Comparison of ENCODE assay signal across 12 mouse cellular contexts in genomic region chr19:7089842-7090251, GRCm38 (mm10). TPM values are rescaled to one million over a fixed set of nuclear protein-coding genes. Genes with fewer than 3 reads are reported as not detected.
DNase-seq lines count a peak whose midpoint lies in the region; ATAC-seq and TF ChIP-seq lines count a peak whose summit lies in the region.
"Had no signal": no experiment of that assay in that cellular context is flagged by ENCODE, and none has a peak within 500 bp of the region (broad histone marks: within the 10 kb centered on the region; RNA-seq: fewer than 3 reads in every experiment).

No protein-coding gene starts in this region.

- intact Hi-C loops in heart, postnatal 25 days (cut with DNase I): no loop called here

- peaks cover 3 to 11% of the 10 kb centered on the region in 2 experiments; a peak in 2 of 4 replicates for H3K4me1 ChIP-seq in heart, embryonic 14.5 days (ENCODE audit: control insufficient read depth in 2 of 2, insufficient read depth in 2 of 2, low read length in 2 of 2)
- H3K4me1 ChIP-seq in neural tube, embryonic 15.5 days: peaks cover 69% of the 10 kb centered on the region
- 0 out of 2 replicates have a peak, but pooled peaks cover 2% of the 10 kb centered on the region for H3K4me1 ChIP-seq in liver, postnatal 0 days (ENCODE audit: insufficient read depth)

- no peak overlapping the region for H3K4me2 ChIP-seq in heart, embryonic 14.5 days (ENCODE audit: low read length)
- H3K4me2 ChIP-seq in neural tube, embryonic 15.5 days: no peak overlapping the region
- no peak overlapping the region for H3K4me2 ChIP-seq in liver, postnatal 0 days (ENCODE audit: low read depth, low read length)
- H3K4me2 ChIP-seq: limb, embryonic 15.5 days had no signal

- no peaks in the 10 kb centered on the region for H3K9me3 ChIP-seq in heart, embryonic 14.5 days (ENCODE audit: control insufficient read depth, low read length)
- no peaks in the 10 kb centered on the region for H3K9me3 ChIP-seq in neural tube, embryonic 15.5 days (replicated peaks)
- no peaks in the 10 kb centered on the region for H3K9me3 ChIP-seq in liver, postnatal 0 days (ENCODE audit: low read length)
- H3K9me3 ChIP-seq: limb, embryonic 15.5 days had no signal

- H3K9ac ChIP-seq in heart, embryonic 14.5 days (ENCODE audit: low read length): no peak overlapping the region
- no peak overlapping the region for H3K9ac ChIP-seq in neural tube, embryonic 15.5 days (replicated peaks)
- H3K9ac ChIP-seq in liver, postnatal 0 days (replicated peaks): no peak overlapping the region
- H3K9ac ChIP-seq: limb, embryonic 15.5 days had no signal

- peak; percentile 40; the same call in 1 of the 2 replicates for ATAC-seq in heart, embryonic 14.5 days (ENCODE audit: insufficient number of reproducible peaks, insufficient read depth, low FRiP score, low read depth)
- ATAC-seq in neural tube, embryonic 15.5 days (ENCODE audit: low FRiP score): no peak
- ATAC-seq in liver, postnatal 0 days: peak; percentile 79
- ATAC-seq: Patski had no signal

- TF ChIP-seq CTCF in liver, postnatal 0 days (IDR thresholded peaks at IDR 0.05; ENCODE audit: low read depth): no peak

- peak; percentile 65; the same call in 1 of the 2 replicates for TF ChIP-seq EP300 in liver, postnatal 0 days (IDR thresholded peaks at IDR 0.05; ENCODE audit: low read depth)

- 54% methylated on average over 7 of the region's 7 CpGs for WGBS in heart, embryonic 14.5 days
- 41% methylated on average over 7 of the region's 7 CpGs for WGBS in neural tube, embryonic 15.5 days
- 49% methylated on average over 7 of the region's 7 CpGs for WGBS in liver, postnatal 0 days (ENCODE audit: insufficient replicate concordance)

- no peak for DNase-seq in heart, postnatal 25 days (ENCODE audit: low spot score)
- peak; percentile 15 for DNase-seq in neural tube, embryonic 10.5 days (ENCODE audit: extremely low spot score, low spot score)
- no peak for DNase-seq in liver, postnatal 0 days
- no peak for DNase-seq in frontal cortex, postnatal 14 days (ENCODE audit: low spot score in 2 of 2)
- no peak for DNase-seq in spleen, postnatal 10 days (ENCODE audit: low spot score in 2 of 2)
- no peak for DNase-seq in adrenal gland, postnatal 25 days
- DNase-seq: cerebellum, adult 9-11 months; thymus, postnatal 4 days had no signal

- H3K4me3 ChIP-seq in heart, embryonic 14.5 days (ENCODE audit: control insufficient read depth in 1 of 2, insufficient read depth in 1 of 2, low read depth in 1 of 2, low read length in 2 of 2): no peak overlapping the region
- no peak overlapping the region for H3K4me3 ChIP-seq in neural tube, embryonic 15.5 days (replicated peaks)
- H3K4me3 ChIP-seq in liver, postnatal 0 days (ENCODE audit: low read depth, low read length): no peak overlapping the region
- H3K4me3 ChIP-seq: limb, embryonic 15.5 days had no signal

- peaks cover 11% of the 10 kb centered on the region for H3K27me3 ChIP-seq in heart, embryonic 14.5 days (ENCODE audit: control insufficient read depth, insufficient read depth, low read length)
- peaks cover 11% of the 10 kb centered on the region for H3K27me3 ChIP-seq in neural tube, embryonic 15.5 days (replicated peaks)
- H3K27me3 ChIP-seq in liver, postnatal 0 days (ENCODE audit: insufficient read depth, low read length): 0 out of 2 replicates have a peak, but pooled peaks cover 4% of the 10 kb centered on the region
- H3K27me3 ChIP-seq: Patski had no signal

- H3K27ac ChIP-seq in heart, embryonic 14.5 days (replicated peaks in 1 of 2; ENCODE audit: control insufficient read depth in 1 of 2, insufficient read depth in 1 of 2, low read depth in 2 of 2, low read length in 2 of 2): peak overlapping the region; percentile 29 to 51; a peak in 2 of 4 replicates
- H3K27ac ChIP-seq in neural tube, embryonic 15.5 days (replicated peaks): no peak overlapping the region
- no peak overlapping the region for H3K27ac ChIP-seq in liver, postnatal 0 days (ENCODE audit: low read depth)
- H3K27ac ChIP-seq: limb, embryonic 15.5 days had no signal

- no peaks in the 10 kb centered on the region for H3K36me3 ChIP-seq in heart, embryonic 14.5 days (ENCODE audit: control insufficient read depth, insufficient read depth, low read length)
- no peaks in the 10 kb centered on the region for H3K36me3 ChIP-seq in neural tube, embryonic 15.5 days
- no peaks in the 10 kb centered on the region for H3K36me3 ChIP-seq in liver, postnatal 0 days (replicated peaks; ENCODE audit: insufficient read depth, low read length)
- H3K36me3 ChIP-seq: limb, embryonic 15.5 days had no signal

RNA-seq across cellular contexts. Expression of gene Flrt1, which starts 15.7 kb away (rescaled TPM):
- 1.4 and 1.5 TPM in 2 replicates for polyA plus RNA-seq in heart, embryonic 14.5 days (2014; fragmentation: Nextera tagmentation; extraction: Ambion mirVana)
- total RNA-seq in heart, postnatal 25 days (2021): 1 to 10 TPM; 1.1 to 1.4 TPM
- 10.5 and 10.9 TPM in 2 replicates for polyA plus RNA-seq in neural tube, embryonic 15.5 days (2015; fragmentation: Nextera tagmentation; extraction: Ambion mirVana)
- 0.12 and 0.21 TPM in 2 replicates for polyA plus RNA-seq in liver, postnatal 0 days (2015; fragmentation: Nextera tagmentation; extraction: Ambion mirVana)
- total RNA-seq in adrenal gland, postnatal 25 days (2021): 1.6 and 2.0 TPM in 2 replicates

RNA-seq across cellular contexts. Expression of gene Macrod1, which starts 33.2 kb away (rescaled TPM):
- 50.5 and 53.0 TPM in 2 replicates for polyA plus RNA-seq in heart, embryonic 14.5 days (2014; fragmentation: Nextera tagmentation; extraction: Ambion mirVana)
- total RNA-seq in heart, postnatal 25 days (2021): 100 to 1,000 TPM; 240 to 243 TPM
- polyA plus RNA-seq in neural tube, embryonic 15.5 days (2015; fragmentation: Nextera tagmentation; extraction: Ambion mirVana): 7.2 and 7.7 TPM in 2 replicates
- polyA plus RNA-seq in liver, postnatal 0 days (2015; fragmentation: Nextera tagmentation; extraction: Ambion mirVana): 11.7 and 14.9 TPM in 2 replicates
- 42.7 and 52.1 TPM in 2 replicates for total RNA-seq in adrenal gland, postnatal 25 days (2021)

RNA-seq across cellular contexts. Expression of gene Stip1, which starts 50.1 kb away (rescaled TPM):
- polyA plus RNA-seq in heart, embryonic 14.5 days (2014; fragmentation: Nextera tagmentation; extraction: Ambion mirVana): 174 and 175 TPM in 2 replicates
- 100 to 1,000 TPM; 110 to 129 TPM for total RNA-seq in heart, postnatal 25 days (2021)
- 210 and 232 TPM in 2 replicates for polyA plus RNA-seq in neural tube, embryonic 15.5 days (2015; fragmentation: Nextera tagmentation; extraction: Ambion mirVana)
- polyA plus RNA-seq in liver, postnatal 0 days (2015; fragmentation: Nextera tagmentation; extraction: Ambion mirVana): 47.2 and 51.4 TPM in 2 replicates
- 158 and 239 TPM in 2 replicates for total RNA-seq in adrenal gland, postnatal 25 days (2021)

Comparison
In these comparisons a context has a peak if more than half of its experiments do, and no peak if none do; other contexts are left out.
1. H3K27ac ChIP-seq: peak in heart, embryonic 14.5 days (2 of 2); none in neural tube, embryonic 15.5 days (single experiment) and liver, postnatal 0 days (single experiment).